Mouse (Mus musculus) splenic B cell, adult 2 months (primary cell): ENCODE results near the gene Tmem259.

Experiments used
- DNase-seq: peaks from one replicate; pipeline ENCODE4 v3.0.0-alpha.2; 2011; ENCODE audit warnings: low read depth, low spot score
- H3K27me3 ChIP-seq: 2 replicates; pipeline ENCODE4 v1.6.1; 2012; ENCODE audit warnings: mild to moderate bottlenecking, low read length, moderate library complexity, mixed read lengths; ENCODE audit not compliant: control insufficient read depth, poor library complexity, insufficient read depth, severe bottlenecking
- H3K36me3 ChIP-seq: 2 replicates; pipeline ENCODE4 v1.6.1; 2012; ENCODE audit warnings: mild to moderate bottlenecking, low read length, moderate library complexity, mixed read lengths; ENCODE audit not compliant: control insufficient read depth, poor library complexity, insufficient read depth, severe bottlenecking

Gene Tmem259

DNA sequence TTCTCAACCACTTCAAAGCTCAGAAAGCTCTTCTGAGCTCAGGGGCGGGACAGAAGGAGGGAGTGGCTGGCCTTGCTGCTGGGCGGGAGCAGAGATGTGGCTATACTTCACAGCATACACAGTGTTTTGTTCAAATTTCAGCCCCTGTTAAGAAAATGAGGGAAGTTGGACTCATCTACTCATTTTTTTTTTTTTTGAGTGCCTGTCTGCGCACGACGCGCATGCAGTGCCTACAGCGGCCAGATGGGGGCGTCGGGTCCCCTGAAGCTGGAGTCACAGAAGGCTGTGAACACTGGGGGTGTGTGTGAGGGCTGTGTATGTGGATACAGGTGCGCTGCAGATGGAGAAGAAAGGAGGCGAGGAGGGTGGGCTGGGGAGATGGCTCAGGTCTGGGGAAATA is 2.8 kb upstream of the Tmem259 start:
- peak; percentile 97 for DNase-seq
- Histone ChIP-seq H3K36me3 (peaks cover 7% of the 10 kb centered on the region; the same call in 1 of the 2 replicates), H3K27me3 (no peaks in the 10 kb centered on the region)

DNA sequence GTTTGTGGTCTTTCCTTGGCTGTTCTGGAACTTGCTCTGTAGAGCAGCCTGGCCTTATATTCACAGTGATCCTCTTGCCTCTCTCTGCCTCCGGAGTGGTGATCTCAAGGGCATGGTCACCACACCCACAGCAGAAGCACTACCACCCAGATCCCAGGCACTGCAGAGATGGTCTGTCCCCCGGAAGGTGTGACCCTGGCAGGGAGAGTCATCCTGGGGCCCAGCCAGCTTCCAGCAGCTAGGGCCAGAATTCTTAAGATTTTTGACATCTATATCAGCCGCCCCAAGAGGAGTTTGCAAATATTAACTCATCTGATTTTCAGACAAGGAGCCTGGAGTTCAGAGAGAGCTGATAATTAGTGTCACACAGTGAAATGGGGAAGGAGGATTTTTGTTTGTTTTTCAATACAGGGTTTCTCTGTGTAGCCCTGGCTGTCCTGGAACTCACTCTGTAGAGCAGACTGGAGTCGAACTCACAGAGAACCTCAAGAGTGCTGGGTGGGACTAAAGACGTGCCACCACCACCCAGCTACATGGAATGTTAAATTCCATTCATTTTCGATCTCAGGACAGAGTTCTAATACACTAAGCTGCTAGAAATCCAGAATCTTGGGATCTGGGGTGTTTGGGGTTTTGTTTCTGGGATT is 2.2 kb upstream of the Tmem259 start:
- DNase-seq, result no peak
- Histone ChIP-seq H3K36me3 (peaks cover 3% of the 10 kb centered on the region; the same call in 1 of the 2 replicates), H3K27me3 (no peaks in the 10 kb centered on the region)

DNA sequence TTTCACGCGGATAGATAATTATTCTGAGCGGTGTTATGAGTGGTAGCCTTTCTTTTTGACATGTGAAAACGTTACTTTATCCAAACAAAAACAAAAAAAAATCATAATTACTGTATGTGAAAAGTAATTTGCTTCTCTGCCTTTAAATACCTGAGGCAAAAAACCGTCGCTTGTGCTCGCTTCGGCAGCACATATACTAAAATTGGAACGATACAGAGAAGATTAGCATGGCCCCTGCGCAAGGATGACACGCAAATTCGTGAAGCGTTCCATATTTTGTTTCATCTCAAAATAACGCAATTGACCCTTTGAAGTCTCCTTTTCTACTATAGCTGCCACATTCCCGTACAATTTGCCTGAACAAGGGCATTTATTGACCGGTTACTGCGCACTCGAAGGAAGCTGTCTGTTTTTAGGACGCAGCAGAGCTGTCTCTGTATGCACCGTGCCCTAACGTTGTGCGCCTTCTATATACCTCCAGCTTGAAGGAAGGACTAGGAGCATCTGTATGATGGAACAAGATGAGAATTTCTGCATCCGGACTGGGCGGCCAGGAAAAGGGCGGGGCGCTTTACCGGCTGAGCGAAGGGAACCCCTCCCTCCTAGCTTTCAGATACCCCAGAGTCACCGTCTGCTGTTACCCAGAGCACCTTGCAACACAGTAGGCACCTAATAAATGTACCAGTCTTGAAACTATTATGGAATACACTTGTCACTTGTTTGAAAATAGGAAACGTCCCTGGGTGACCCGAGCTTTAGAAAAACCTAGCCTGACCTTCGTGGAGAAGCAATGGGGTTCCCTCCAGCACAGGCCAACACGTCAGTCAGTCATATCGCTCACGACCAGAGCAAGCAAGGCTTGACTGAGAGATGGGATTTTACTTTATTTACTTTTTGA is 1.5 kb upstream of the Tmem259 start:
- H3K36me3 ChIP-seq, result no peaks in the 10 kb centered on the region
- peak; percentile 78 for DNase-seq

DNA sequence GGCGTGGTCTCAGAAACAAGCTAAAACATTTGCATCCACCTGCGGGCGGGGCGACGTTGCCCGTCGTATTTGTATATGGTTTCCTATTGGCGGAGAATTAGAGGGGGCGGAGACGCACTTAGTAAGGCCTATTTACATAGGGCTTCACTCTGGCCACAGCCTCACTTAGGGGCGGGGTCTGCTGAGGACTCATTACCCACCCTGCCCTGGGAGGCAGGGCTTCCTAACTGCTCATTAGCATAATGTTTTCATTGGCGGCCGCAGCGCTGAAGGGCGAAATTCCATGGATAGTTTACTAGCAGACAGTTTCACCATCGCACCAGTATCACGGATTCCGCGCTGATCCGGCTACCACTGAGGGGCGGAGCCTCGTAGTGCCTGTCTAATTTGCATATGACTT is 741 bp upstream of the Tmem259 start:
- H3K27me3 ChIP-seq, result no peaks in the 10 kb centered on the region
- DNase-seq, result peak; percentile 99

More for the DNA sequence above, 1.5 kb upstream of the Tmem259 start:
- H3K27me3 ChIP-seq, result no peaks in the 10 kb centered on the region

DNA sequence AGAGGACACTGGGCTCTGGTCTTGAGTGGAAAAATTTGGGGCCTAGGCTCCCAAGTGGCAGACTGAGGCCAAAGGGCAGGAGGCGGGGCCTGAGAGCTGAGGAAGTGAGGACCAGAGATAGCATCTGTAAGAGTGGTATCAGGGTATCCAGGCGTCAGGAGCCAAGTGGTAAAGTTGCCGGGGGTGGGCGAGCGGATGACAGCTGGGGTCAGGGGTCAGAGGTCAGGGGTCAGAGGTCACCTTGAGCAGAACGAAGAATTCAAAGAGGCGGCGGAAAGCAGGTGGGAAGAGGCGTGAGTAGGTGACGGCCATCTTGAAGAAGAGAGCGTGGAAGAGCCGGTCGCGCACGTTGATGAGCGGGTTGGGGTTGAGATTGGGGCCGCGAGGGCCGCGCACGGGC is 460 bp downstream of the Tmem259 start:
- DNase-seq, result peak; percentile 83
- Histone ChIP-seq H3K27me3 (no peaks in the 10 kb centered on the region), H3K36me3 (no peaks in the 10 kb centered on the region; the same call in 1 of the 2 replicates)

More for the DNA sequence above, 741 bp upstream of the Tmem259 start:
- no peaks in the 10 kb centered on the region for H3K36me3 ChIP-seq

DNA sequence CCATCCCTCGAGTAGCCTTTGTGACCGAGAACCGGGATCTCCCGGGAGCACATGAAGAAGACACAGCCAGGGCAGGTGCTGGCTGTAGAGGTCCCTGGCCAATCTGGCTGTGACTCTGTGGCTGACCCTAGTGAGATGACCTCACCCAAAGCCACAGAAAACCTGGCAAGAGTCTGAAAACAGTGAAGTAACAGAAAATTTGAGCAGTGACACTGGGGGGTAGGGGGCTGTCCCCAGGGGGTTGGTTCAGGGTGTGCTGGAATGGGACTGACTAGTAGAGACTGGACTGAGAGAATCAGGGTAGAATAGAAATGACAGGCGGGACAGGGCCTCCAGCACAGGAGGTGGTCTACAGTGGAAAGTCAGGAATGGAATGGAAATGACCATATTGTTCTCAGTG is 925 bp downstream of the Tmem259 start:
- Histone ChIP-seq H3K27me3 (no peaks in the 10 kb centered on the region), H3K36me3 (peaks cover under 1% of the 10 kb centered on the region)
- DNase-seq, result no peak

DNA sequence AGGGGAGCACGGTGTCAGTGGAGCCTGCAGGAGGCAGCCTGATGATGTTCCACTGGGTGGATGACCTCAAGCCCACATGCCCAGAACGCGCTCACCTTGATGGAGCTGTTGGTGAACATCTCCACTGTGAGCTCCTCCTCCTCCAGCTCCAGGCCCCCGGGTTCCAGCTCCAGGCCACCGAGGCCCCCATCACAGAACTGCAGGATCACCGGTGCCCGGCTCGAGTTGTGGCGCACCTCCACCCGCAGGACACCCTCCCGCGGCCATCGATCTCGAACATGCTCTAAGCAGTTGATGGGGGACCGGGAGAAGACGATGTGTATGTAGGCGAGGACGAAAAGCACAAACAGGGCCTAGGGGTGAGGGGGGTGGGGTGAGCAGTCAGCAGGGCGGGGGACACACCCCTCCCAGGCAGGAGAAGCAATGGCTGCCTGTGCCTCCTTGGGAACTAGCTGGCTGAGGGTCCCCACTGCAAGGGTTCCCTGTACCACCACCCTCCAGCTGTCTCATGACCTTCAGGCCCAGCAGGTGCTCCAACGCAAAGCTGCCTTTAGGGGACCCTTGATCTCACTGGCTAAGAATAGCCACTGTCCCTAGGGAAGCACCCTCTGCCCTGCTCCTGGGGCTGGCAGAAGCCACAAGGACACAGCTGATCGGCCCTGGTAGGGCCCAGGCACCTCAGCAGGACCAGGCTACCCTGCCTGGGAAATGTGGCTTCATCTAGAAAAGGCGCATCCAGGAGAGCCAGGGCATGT is 4.6 kb downstream of the Tmem259 start:
- DNase-seq, result no peak
- peaks cover 17% of the 10 kb centered on the region for H3K36me3 ChIP-seq
- H3K27me3 ChIP-seq, result no peaks in the 10 kb centered on the region

DNA sequence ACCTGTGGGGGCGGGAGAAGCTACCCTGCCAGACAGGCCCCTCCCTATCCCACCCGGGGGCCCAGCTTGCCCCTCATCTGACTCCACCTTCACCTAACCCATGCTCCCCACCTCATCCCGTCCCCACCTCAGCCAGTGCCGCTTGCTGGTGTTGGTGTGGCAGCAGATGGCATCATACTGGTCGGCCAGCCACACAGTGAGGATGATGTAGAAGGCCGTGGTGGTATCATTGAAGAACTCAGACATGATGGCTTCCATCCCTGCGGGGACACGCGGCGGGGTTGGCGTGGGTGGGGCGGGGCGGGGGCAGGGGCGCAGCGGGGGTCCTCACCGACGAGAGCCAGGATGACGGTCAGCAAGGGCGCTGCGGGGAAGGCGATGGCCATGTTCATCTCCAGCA is 6.1 kb downstream of the Tmem259 start:
- no peak for DNase-seq
- peaks cover 17% of the 10 kb centered on the region for H3K36me3 ChIP-seq
- no peaks in the 10 kb centered on the region for H3K27me3 ChIP-seq

DNA sequence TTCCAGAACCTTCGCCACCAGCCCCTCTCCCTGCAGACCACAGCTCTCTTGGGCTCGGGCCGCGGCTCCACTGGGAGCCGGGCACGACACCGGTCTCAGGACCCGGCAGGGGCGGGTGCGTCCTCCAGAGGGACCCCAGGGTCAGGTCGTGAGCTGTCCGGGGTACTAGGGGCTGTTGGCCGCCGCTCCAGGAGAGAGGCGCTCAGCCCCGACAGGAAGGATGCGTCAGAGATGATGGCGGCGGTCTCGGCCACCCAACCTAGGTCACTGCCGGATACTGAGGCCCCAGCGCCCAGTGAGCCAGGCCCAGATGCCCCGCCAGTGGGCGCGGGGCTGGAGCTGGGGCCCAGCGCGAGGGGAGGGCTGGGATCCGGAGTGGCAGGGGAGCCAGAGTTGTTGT is 6.8 kb downstream of the Tmem259 start:
- H3K36me3 ChIP-seq, result peaks cover 17% of the 10 kb centered on the region
- no peaks in the 10 kb centered on the region for H3K27me3 ChIP-seq
- no peak for DNase-seq

DNA sequence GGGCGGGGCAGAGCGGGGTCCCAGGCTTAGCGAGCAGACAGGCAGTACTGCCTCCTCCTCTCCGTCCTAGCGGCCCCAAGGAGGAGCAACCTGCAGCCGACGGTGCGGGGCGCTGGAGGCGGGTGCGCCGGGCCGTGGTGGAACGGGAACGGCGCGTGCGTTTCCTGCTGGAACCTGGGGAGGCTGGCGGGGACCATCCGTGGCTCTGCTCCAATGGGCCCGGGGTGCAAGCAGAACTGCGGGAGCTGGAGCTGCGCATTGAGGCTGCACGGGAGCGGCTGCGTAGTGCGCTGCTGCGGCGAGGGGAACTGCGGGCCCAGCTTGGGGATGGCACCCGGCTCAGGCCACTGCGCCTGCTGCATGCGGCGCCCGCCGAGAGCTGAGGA is 7.4 kb downstream of the Tmem259 start:
- Histone ChIP-seq H3K36me3 (peaks cover 17% of the 10 kb centered on the region), H3K27me3 (no peaks in the 10 kb centered on the region)
- DNase-seq, result no peak

DNA sequence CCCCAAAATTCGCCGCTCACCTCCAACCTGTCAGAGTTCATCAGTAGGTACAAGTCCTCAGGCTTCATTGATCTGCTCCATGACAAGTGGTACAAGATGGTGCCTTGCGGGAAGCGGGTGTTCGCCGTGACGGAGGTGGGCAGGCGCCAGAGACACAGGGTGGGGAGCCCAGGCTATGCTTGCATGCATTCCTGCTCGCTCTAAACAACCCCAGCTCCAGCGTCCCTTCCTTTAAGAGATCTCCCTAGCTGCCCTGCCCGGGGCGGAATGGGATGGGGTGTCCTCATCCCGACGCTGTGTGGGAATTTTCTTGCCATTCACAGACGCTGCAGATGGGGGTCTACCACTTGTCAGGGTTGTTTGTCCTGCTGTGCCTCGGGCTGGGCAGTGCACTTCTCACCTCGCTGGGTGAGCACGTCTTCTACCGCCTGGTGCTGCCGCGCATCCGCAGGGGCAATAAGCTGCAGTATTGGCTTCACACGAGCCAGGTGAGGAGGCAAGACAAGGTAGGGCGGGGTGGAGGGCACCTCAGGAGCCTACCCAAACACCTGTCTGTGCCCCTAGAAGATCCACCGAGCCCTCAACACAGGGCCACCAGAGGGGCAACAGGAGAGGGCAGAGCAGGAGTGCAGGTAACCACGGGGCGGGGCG is 7.9 kb downstream of the Tmem259 start:
- DNase-seq, result no peak
- H3K27me3 ChIP-seq, result no peaks in the 10 kb centered on the region
- peaks cover 17% of the 10 kb centered on the region for H3K36me3 ChIP-seq

DNA sequence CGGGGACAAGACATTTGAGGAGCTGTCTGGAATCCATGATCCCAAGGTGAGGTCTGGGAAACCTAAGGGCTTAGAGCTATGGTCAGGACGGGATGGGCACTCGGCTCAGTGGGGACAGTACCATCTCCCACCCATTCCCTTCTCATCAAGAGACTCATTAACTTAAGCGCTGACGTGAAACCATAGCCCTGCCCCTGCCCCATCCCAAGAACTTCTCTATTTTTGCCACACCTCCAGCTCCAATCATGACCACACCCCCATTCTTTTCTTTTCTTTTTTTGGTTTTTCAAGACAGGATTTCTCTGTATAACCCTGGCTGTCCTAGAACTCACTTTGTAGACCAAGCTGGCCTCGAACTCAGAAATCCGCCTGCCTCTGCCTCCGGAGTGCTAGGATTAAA is 9.5 kb downstream of the Tmem259 start:
- H3K27me3 ChIP-seq, result no peaks in the 10 kb centered on the region
- DNase-seq, result no peak
- H3K36me3 ChIP-seq, result peaks cover 17% of the 10 kb centered on the region

DNA sequence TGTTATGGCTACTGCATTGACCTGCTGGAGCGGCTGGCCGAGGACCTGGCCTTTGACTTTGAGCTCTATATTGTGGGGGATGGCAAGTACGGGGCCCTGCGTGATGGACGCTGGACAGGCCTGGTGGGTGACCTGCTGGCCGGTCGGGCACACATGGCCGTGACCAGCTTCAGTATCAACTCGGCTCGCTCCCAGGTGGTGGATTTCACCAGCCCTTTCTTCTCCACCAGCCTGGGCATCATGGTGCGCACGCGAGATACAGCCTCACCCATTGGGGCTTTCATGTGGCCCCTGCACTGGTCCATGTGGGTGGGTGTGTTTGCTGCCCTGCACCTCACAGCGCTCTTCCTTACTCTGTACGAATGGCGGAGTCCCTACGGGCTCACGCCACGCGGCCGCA is 10.0 kb downstream of the Tmem259 start:
- DNase-seq, result no peak
- Histone ChIP-seq H3K36me3 (peaks cover 17% of the 10 kb centered on the region), H3K27me3 (no peaks in the 10 kb centered on the region)

DNA sequence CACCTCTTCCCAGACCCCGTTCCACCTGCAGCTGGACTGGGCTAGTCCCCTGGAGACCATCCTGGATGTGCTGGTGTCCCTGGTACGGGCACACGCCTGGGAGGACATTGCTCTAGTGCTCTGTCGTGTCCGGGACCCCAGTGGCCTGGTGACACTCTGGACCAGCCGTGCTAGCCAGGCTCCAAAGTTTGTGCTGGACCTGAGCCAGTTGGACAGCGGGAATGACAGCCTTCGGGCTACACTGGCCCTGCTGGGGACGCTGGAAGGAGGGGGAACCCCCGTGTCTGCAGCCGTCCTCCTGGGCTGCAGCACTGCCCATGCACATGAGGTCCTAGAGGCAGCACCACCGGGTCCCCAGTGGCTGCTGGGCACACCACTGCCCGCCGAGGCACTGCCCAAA is 11.3 kb downstream of the Tmem259 start:
- H3K36me3 ChIP-seq, result peaks cover 15% of the 10 kb centered on the region
- no peaks in the 10 kb centered on the region for H3K27me3 ChIP-seq
- DNase-seq, result no peak
